Mouse (Mus musculus): ENCODE measurements around the gene Fktn. TPM values are rescaled to one million over a fixed set of nuclear protein-coding genes. Genes with fewer than 3 reads are reported as not detected.

The Fktn gene
- total RNA-seq, 2 experiments from 2014 or later: 24.9 to 30.0 TPM

DNA sequence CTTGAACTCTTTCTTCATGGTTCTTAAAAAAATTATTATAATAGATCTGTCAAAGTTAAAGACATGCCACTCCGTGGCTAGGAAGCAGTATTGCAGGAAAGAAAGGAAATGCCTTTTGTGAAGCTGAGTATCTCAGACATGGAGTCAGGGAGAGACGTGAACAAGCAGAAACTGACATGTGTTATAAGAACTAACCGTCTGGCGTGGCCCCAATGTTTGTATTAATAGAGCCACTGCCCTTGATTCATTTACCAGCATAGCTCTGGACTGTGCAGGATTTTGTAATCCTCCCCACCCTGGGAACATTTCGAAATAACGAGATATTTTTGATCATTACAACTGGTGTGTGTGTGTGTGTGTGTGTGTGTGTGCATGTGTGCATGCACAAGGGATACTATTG lies 109.9 kb downstream of the Fktn start:
- DNase-seq (ENCODE audit: low spot score in 2 of 2): no peak
- intact Hi-C loops (cut with DNase I): no loop called here

GRCm38 (mm10) chr4:53824831-53825230 lies 111.0 kb downstream of the Fktn start:
- intact Hi-C loops (cut with DNase I): no loop called here
- DNase-seq (ENCODE audit: low spot score in 2 of 2): no peak

DNA sequence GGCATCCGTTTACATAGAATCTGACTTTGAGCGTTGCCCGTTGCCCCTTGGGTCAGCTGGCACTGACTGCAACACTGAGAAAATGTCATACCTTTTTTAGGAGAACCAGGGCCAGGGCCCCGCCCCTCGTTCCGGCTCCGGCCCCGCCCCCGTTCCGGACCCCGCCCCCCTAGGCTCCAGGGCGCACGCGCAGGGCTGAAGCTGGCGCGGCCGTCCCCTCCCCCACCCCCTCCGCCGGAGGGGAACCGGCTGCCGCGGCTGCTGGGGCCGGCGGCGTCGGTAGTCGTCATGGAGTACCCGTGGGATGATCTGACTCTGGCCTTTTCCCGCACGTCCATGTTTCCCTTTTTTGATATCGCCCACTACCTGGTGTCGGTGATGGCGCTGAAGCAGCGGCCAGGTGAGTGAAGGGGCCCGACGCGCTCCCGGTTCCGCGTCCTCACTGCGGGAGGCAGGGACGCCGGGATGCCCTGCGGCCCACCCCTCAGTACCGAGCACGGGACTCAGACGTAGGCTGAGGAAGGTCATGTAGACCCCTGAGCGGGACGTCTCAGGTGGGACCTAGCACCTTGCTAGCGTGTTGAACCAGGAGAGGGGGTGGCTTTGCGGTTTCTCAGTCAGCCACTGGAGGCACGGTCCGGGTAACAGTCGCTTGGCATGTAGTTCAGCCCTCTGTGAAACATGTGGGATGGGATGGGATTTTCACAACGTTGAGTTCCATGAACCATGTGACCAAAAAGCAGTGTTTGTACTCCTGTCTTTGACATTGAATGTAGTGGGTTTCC lies 112.2 kb downstream of the Fktn start, which contains the start of gene Tmem38b:
TSS of gene Tmem38b (plus strand) at position 225 of the 785 bp plus-strand sequence.
- intact Hi-C loops (cut with DNase I): no loop called here
- DNase-seq (ENCODE audit: low spot score in 2 of 2): peak; percentile 56 to 70

GRCm38 (mm10) chr4:53826641-53827248 lies 112.9 kb downstream of the Fktn start:
- no peak for DNase-seq (ENCODE audit: low spot score in 2 of 2)
- intact Hi-C loops (cut with DNase I): no loop called here

Other genes with a start within 250 kb of the Fktn start
- 10 to 100 TPM; 32.2 to 36.4 TPM for gene Fsd1l, start 82.5 kb upstream of the Fktn start, total RNA-seq (2021)
- gene Tal2, start 65.7 kb downstream of the Fktn start, total RNA-seq (2021): under 1 TPM; 0.14 to 0.25 TPM
- 10 to 100 TPM; 10.5 to 11.7 TPM for gene Tmem38b, start 112.0 kb downstream of the Fktn start, total RNA-seq (2021)